Mouse (Mus musculus): ENCODE measurements around the gene Kcnj16. TPM values are rescaled to one million over a fixed set of nuclear protein-coding genes. Genes with fewer than 3 reads are reported as not detected.

Gene Kcnj16
- polyA plus RNA-seq, 1 experiment from 2014 or later = 0.18 TPM

- Histone ChIP-seq H3K4me3 (ENCODE audit: low read depth, low read length) (peak overlapping the region; percentile 60), H3K4me2 (ENCODE audit: low read length) (peak overlapping the region; percentile 95), H3K27ac (ENCODE audit: low read depth) (no peak overlapping the region), H3K9me3 (ENCODE audit: control insufficient read depth, low read length) (no peaks in the 10 kb centered on the region), H3K36me3 (ENCODE audit: control insufficient read depth, insufficient read depth, low read length) (no peaks in the 10 kb centered on the region), H3K27me3 (replicated peaks; ENCODE audit: control insufficient read depth, insufficient read depth, low read length) (0 out of 2 replicates have a peak, but pooled peaks cover 2% of the 10 kb centered on the region), H3K4me1 (replicated peaks; ENCODE audit: control insufficient read depth, insufficient read depth, low read length) (peaks cover 14% of the 10 kb centered on the region), H3K9ac (ENCODE audit: low read length) (peak overlapping the region; percentile 37)
- DNase-seq (ENCODE audit: low spot score) (peak; percentile 78), ATAC-seq (replicated peaks; ENCODE audit: low FRiP score, low TSS enrichment, low read depth) (no peak; the same call in 1 of the 2 replicates)
- WGBS = under 1% methylated on average over 24 of the region's 25 CpGs
Measured at GRCm38 (mm10) chr11:111064751-111065527, 97.1 kb downstream of the Kcnj16 start.

DNA sequence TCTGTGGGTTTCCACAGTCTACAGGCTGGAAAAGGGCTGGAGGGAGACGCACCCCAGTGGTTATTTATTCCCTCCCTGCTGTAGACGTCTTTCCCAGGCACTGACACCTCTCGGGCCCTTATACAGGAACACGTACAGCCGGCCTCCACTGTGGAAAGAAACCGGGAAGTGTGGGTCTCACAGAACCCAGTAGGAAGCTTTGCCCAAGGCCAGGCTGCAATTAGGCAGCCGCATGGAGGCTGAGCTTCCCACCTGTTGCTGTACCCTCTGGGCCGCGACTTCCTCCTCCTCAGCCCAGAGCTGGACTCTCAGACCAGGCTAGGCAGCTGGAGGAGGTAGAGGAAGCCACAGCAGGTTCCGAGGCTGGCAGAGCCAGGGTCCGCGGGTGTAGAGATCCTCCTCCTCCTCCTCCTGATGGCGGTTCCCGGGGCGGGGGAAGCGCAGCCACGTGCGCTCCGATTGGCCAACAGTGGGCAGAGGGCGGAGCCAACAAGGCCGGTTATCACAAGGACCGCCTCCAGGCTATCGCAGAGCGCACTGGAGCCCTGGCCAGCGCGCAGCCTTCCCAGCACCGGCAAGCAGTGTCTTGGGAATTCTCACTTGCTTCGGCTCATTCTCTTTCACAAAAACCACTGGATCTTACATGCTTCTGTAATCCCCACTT, 97.9 kb downstream of the Kcnj16 start, which contains the start of gene Kcnj2:
Kcnj2 (plus strand) TSS at position 530 of the 664 bp plus-strand sequence.
- Histone ChIP-seq H3K27ac (ENCODE audit: low read depth) (peak within 1 kb of the TSS; percentile 48; the same call in 1 of the 2 replicates), H3K9me3 (ENCODE audit: control insufficient read depth, low read length) (no peaks in the 10 kb centered on the region), H3K4me1 (replicated peaks; ENCODE audit: control insufficient read depth, insufficient read depth, low read length) (peaks cover 14% of the 10 kb centered on the region), H3K27me3 (replicated peaks; ENCODE audit: control insufficient read depth, insufficient read depth, low read length) (0 out of 2 replicates have a peak, but pooled peaks cover 2% of the 10 kb centered on the region), H3K36me3 (ENCODE audit: control insufficient read depth, insufficient read depth, low read length) (no peaks in the 10 kb centered on the region), H3K4me3 (ENCODE audit: low read depth, low read length) (peak within 1 kb of the TSS; percentile 60), H3K9ac (ENCODE audit: low read length) (peak within 1 kb of the TSS; percentile 39), H3K4me2 (ENCODE audit: low read length) (peak within 1 kb of the TSS; percentile 95)
- peak; percentile 92 for DNase-seq (ENCODE audit: low spot score)
- ATAC-seq (replicated peaks; ENCODE audit: low FRiP score, low TSS enrichment, low read depth) = peak; percentile 98
- WGBS = under 1% methylated on average over 23 of the region's 28 CpGs

DNA sequence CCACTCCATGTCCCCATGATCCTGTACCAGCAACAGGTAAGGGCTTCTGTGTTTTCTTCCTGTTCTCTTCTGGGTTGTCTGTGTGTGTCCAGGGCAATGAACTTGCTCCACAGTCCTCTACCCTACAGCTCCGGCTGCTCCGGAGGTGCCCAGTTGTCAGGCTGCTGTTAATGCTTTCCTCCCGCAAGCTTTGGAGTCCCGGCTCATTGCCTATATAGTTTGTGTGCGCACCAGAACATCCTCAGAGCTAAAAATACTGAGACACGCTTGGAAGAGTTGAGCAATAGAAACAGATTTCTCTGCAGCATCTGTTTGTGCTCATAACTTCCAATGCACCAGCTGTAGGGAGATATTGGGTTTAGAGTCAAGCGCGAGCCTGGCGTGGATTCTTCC, 98.5 kb downstream of the Kcnj16 start:
- no peak overlapping the region for H3K27ac ChIP-seq (ENCODE audit: low read depth)
- peaks cover 14% of the 10 kb centered on the region for H3K4me1 ChIP-seq (replicated peaks; ENCODE audit: control insufficient read depth, insufficient read depth, low read length)
- no peaks in the 10 kb centered on the region for H3K36me3 ChIP-seq (ENCODE audit: control insufficient read depth, insufficient read depth, low read length)
- DNase-seq (ENCODE audit: low spot score) = no peak
- H3K4me2 ChIP-seq (ENCODE audit: low read length) = peak overlapping the region; percentile 95
- H3K27me3 ChIP-seq (replicated peaks; ENCODE audit: control insufficient read depth, insufficient read depth, low read length) = 0 out of 2 replicates have a peak, but pooled peaks cover 2% of the 10 kb centered on the region
- H3K9me3 ChIP-seq (ENCODE audit: control insufficient read depth, low read length) = no peaks in the 10 kb centered on the region
- peak overlapping the region; percentile 60 for H3K4me3 ChIP-seq (ENCODE audit: low read depth, low read length)
- WGBS = under 1% methylated on average over 9 of the region's 9 CpGs
- ATAC-seq (replicated peaks; ENCODE audit: low FRiP score, low TSS enrichment, low read depth) = peak; percentile 79
- peak overlapping the region; percentile 39 for H3K9ac ChIP-seq (ENCODE audit: low read length)

- Histone ChIP-seq H3K9ac (ENCODE audit: low read length) (no peak overlapping the region), H3K4me3 (ENCODE audit: low read depth, low read length) (peak overlapping the region; percentile 60; the same call in 1 of the 2 replicates), H3K4me2 (ENCODE audit: low read length) (peak overlapping the region; percentile 95), H3K27me3 (replicated peaks; ENCODE audit: control insufficient read depth, insufficient read depth, low read length) (0 out of 2 replicates have a peak, but pooled peaks cover 2% of the 10 kb centered on the region), H3K36me3 (ENCODE audit: control insufficient read depth, insufficient read depth, low read length) (0 out of 2 replicates have a peak, but pooled peaks cover under 1% of the 10 kb centered on the region), H3K27ac (ENCODE audit: low read depth) (no peak overlapping the region), H3K9me3 (ENCODE audit: control insufficient read depth, low read length) (no peaks in the 10 kb centered on the region), H3K4me1 (replicated peaks; ENCODE audit: control insufficient read depth, insufficient read depth, low read length) (peaks cover 14% of the 10 kb centered on the region)
- DNase-seq (ENCODE audit: low spot score) = no peak
- ATAC-seq (replicated peaks; ENCODE audit: low FRiP score, low TSS enrichment, low read depth) = no peak
- 62% methylated on average over 3 of the region's 3 CpGs for WGBS
Measured at GRCm38 (mm10) chr11:111067787-111068186, 100.0 kb downstream of the Kcnj16 start.

- Histone ChIP-seq H3K9me3 (ENCODE audit: control insufficient read depth, low read length) (no peaks in the 10 kb centered on the region), H3K27ac (ENCODE audit: low read depth) (no peak overlapping the region), H3K4me2 (ENCODE audit: low read length) (no peak overlapping the region), H3K27me3 (replicated peaks; ENCODE audit: control insufficient read depth, insufficient read depth, low read length) (0 out of 2 replicates have a peak, but pooled peaks cover 2% of the 10 kb centered on the region), H3K4me3 (ENCODE audit: low read depth, low read length) (no peak overlapping the region), H3K36me3 (ENCODE audit: control insufficient read depth, insufficient read depth, low read length) (0 out of 2 replicates have a peak, but pooled peaks cover 2% of the 10 kb centered on the region), H3K9ac (ENCODE audit: low read length) (no peak overlapping the region), H3K4me1 (replicated peaks; ENCODE audit: control insufficient read depth, insufficient read depth, low read length) (peaks cover 8% of the 10 kb centered on the region)
- DNase-seq (ENCODE audit: low spot score) = no peak
- ATAC-seq (replicated peaks; ENCODE audit: low FRiP score, low TSS enrichment, low read depth) = no peak
Measured at GRCm38 (mm10) chr11:111070460-111070859, 102.6 kb downstream of the Kcnj16 start.

DNA sequence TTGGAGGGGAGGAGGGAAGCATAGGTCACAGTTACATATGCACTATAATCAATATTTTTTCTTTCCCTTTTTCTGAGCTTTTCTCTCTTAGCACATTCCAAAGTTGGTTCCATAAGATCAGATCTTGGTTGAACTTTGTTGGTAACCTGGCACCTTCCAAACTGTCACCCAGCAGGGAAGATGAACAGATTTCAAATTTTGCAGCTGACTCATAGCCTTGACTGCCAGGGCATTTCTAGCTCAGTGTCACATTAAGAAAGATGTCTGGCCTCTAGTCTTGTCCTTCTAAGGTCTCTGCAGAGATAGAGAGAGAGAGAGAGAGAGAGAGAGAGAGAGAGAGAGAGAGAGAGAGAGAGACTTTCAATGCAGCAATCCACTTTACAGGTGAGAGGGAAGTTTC, 106.3 kb downstream of the Kcnj16 start:
- no peak for ATAC-seq (replicated peaks; ENCODE audit: low FRiP score, low TSS enrichment, low read depth)
- Histone ChIP-seq H3K4me1 (replicated peaks; ENCODE audit: control insufficient read depth, insufficient read depth, low read length) (no peaks in the 10 kb centered on the region), H3K9ac (ENCODE audit: low read length) (no peak overlapping the region)

More for the DNA sequence above, 106.3 kb downstream of the Kcnj16 start:
- Histone ChIP-seq H3K9me3 (ENCODE audit: control insufficient read depth, low read length) (no peaks in the 10 kb centered on the region), H3K36me3 (ENCODE audit: control insufficient read depth, insufficient read depth, low read length) (0 out of 2 replicates have a peak, but pooled peaks cover 2% of the 10 kb centered on the region), H3K4me3 (ENCODE audit: low read depth, low read length) (no peak overlapping the region), H3K27me3 (replicated peaks; ENCODE audit: control insufficient read depth, insufficient read depth, low read length) (no peaks in the 10 kb centered on the region), H3K4me2 (ENCODE audit: low read length) (no peak overlapping the region), H3K27ac (ENCODE audit: low read depth) (no peak overlapping the region)
- no peak for DNase-seq (ENCODE audit: low spot score)

Other genes starting within 250 kb of the Kcnj16 start
- 0.48 and 0.57 TPM in 2 replicates for gene Kcnj2, start 98.1 kb downstream of the Kcnj16 start, polyA plus RNA-seq (2014; fragmentation: Nextera tagmentation; extraction: Ambion mirVana)

All from intestine, embryonic 14.5 days (tissue).